Mouse (Mus musculus) MEL (cell line): Measurements from ENCODE around the gene Ptger1.

Source experiments
- CTCF ChIP-seq, 3 experiments: IDR thresholded peaks in 2 of 3; conservative IDR thresholded peaks in 1 of 3; 2 replicates each; pipeline ENCODE4 v1.5.1; 2011 to 2012; ENCODE audit warnings: low read length in 3 of 3, low read depth in 2 of 3, mild to moderate bottlenecking in 2 of 3, improper control_type of control experiment in 1 of 3, inconsistent platforms in 1 of 3, mixed read lengths in 1 of 3, moderate library complexity in 1 of 3; ENCODE audit not compliant: control insufficient read depth in 1 of 3, insufficient read depth in 1 of 3, poor library complexity in 1 of 3, severe bottlenecking in 1 of 3
- GATA1 ChIP-seq: IDR thresholded peaks from 2 replicates; pipeline ENCODE4 v1.6.1; 2011; ENCODE audit warnings: low read depth, low read length, improper control_type of control experiment
- HCFC1 ChIP-seq: IDR thresholded peaks from 2 replicates; pipeline ENCODE4 v1.6.1; 2012; ENCODE audit warnings: low read depth, mild to moderate bottlenecking, inconsistent platforms, low read length, improper control_type of control experiment, moderate library complexity
- MXI1 ChIP-seq: IDR thresholded peaks from 2 replicates; pipeline ENCODE4 v1.6.1; 2011; ENCODE audit warnings: mild to moderate bottlenecking, low read depth, low read length, improper control_type of control experiment
- TCF12 ChIP-seq: IDR thresholded peaks from 2 replicates; pipeline ENCODE4 v1.6.1; 2014; ENCODE audit warnings: low read depth, mild to moderate bottlenecking, inconsistent platforms, low read length, improper control_type of control experiment, moderate library complexity
- USF1 ChIP-seq: IDR thresholded peaks from 2 replicates; pipeline ENCODE4 v1.6.1; 2014; ENCODE audit warnings: low read depth, mild to moderate bottlenecking, inconsistent platforms, low read length, improper control_type of control experiment, moderate library complexity

- no peak for TF ChIP-seq CTCF (IDR thresholded peaks at IDR 0.05 in 2 of 3, conservative IDR thresholded peaks at IDR 0.05 in 1 of 3; ENCODE audit: control insufficient read depth in 1 of 3, insufficient read depth in 1 of 3, low read depth in 2 of 3, low read length in 3 of 3, poor library complexity in 1 of 3, severe bottlenecking in 1 of 3)
- no peak for TF ChIP-seq GATA1
- no peak for TF ChIP-seq MXI1
- no peak for TF ChIP-seq HCFC1
- TF ChIP-seq TCF12 = no peak
- TF ChIP-seq USF1 = no peak
Observed at GRCm38 (mm10) chr8:83715771-83716170, 49.3 kb downstream of the Ptger1 start.
